22 mouse cellular contexts compared by ENCODE assay signal in the genomic region with DNA sequence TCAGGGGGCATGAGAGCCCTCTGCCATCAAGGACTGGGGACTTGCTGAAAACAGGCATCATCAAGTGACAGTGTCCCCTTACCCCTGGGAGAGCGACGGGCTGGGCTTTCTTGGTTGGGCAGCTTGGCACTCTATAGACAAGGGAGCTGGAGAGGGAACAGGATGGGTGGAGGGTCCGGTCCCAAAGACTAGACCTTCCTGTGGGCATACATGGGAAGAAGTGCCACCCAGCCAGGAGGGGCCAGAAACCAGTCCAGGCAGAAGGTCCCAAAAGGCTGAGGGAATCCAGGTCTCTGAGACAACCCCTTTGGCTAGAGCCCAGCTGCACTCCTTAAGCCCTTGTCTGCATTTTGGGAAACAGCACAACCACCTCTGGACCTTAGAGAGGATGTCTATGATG.
"Had no signal": no experiment of that assay in that cellular context is flagged by ENCODE, and none has a peak within 500 bp of the region (broad histone marks: within the 10 kb centered on the region; RNA-seq: fewer than 3 reads in every experiment).

No protein-coding gene starts in this region.

- H3K4me1 ChIP-seq: limb, embryonic 13.5 days; midbrain, embryonic 12.5 days; midbrain, embryonic 15.5 days; neural tube, embryonic 12.5 days; neural tube, embryonic 15.5 days had no signal

- H3K27ac ChIP-seq: kidney, embryonic 15.5 days; left cerebral cortex, adult 2 months; limb, embryonic 13.5 days; liver, embryonic 12.5 days; liver, embryonic 15.5 days; macrophage; midbrain, embryonic 12.5 days; midbrain, embryonic 15.5 days; neural tube, embryonic 12.5 days; neural tube, embryonic 15.5 days; stomach, embryonic 15.5 days had no signal

- H3K4me3 ChIP-seq: kidney, embryonic 15.5 days; left cerebral cortex, adult 2 months; limb, embryonic 13.5 days; liver, embryonic 12.5 days; liver, embryonic 15.5 days; midbrain, embryonic 12.5 days; midbrain, embryonic 15.5 days; neural tube, embryonic 12.5 days; neural tube, embryonic 15.5 days; stomach, embryonic 15.5 days had no signal

- DNase-seq: kidney, adult 11 months; kidney, adult 8-10 months; kidney, postnatal 10 days; kidney, postnatal 36 days; layer of hippocampus, postnatal 36 days; liver; lung, embryonic 14.5 days; right cerebral cortex, adult 18-20 months; right cerebral cortex, postnatal 14 days; right cerebral cortex, postnatal 4 days; thymus, postnatal 25 days had no signal
